Mouse (Mus musculus) spleen, postnatal 14 days (tissue): ENCODE measurements around the gene Gdf1.

Source experiments
- DNase-seq, 2 experiments: peaks; one replicate each; pipeline ENCODE4 v3.0.0; 2021 to 2022; ENCODE audit warnings: low spot score in 2 of 2

Gene Gdf1

DNA sequence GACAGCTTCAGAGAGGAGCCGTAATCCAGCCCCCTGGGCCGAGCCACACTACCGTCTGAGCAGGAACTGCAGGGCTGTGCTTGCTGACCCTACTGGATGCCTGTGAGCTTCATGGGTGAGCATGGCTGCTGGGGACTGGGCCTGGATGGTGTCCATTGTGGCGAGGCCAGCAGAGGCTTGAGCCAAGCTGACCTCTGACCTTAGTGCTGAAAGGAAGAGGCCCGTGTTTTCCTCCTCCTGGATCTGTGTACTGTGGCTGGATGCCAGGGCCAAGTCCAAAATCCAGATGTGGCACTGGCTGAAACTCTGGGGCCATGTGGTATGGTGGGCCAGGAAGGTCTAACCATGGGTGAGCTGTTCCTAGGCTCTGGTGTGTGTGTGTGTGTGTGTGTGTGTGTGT is 34.4 kb downstream of the Gdf1 start:
- no peak for DNase-seq

DNA sequence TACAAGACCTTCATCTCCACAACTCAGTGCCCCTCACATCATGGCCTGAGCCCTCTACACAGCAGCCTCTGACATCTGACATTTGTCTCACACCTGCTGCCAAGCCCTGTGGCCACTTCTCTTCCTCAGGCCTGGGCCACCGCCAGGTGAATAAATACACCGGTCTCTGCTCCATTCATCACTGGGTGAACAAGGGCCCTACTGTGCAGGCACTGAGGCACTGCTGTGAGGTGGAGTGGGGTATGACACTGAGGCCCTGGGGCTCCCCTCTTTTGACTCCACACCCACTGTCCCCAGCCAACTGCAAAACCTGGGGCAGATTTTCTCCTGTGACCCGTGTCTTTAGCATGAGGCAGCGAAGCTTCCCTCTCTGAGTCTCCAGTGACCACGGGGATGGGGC is 37.0 kb downstream of the Gdf1 start:
- no peak for DNase-seq

DNA sequence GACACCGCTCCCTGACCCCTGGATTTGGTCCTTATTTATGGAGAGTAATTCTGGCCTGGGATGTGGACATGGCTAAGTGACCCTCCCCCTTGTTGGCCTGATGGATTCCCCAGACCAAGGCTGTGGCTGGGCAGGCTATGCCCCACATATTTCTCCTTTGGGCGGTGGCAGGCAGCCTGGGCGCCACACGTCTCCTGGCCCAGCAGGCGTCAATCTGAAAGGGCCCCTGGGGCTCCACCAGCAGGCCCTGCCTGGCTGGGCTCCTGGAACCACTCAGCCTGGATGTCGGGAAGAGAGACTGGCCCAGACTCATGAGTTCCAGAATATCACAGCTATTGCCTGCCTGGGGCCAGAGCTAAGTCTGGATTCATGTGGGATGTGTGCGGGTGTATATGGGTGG is 40.9 kb downstream of the Gdf1 start:
- no peak for DNase-seq

DNA sequence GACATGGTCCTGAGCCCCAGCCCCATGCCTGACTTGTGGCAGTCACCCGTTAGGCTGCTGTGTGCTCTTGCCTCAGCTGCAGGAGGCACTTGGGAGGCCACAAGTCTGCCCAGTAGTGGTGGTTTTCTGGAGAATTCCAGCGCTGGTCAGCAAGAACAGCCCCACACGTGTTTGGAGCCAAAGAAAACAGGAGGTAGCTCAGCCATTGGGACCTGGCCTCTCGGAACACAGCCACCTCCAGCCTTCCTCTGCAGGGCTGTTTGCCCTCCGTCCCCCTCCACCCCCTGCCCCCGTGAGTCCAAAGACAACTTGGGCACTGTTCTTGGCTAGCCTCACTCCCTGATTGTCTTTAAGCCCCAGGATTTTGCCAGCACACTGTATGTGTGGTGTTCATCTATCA is 42.3 kb downstream of the Gdf1 start:
- DNase-seq: no peak

DNA sequence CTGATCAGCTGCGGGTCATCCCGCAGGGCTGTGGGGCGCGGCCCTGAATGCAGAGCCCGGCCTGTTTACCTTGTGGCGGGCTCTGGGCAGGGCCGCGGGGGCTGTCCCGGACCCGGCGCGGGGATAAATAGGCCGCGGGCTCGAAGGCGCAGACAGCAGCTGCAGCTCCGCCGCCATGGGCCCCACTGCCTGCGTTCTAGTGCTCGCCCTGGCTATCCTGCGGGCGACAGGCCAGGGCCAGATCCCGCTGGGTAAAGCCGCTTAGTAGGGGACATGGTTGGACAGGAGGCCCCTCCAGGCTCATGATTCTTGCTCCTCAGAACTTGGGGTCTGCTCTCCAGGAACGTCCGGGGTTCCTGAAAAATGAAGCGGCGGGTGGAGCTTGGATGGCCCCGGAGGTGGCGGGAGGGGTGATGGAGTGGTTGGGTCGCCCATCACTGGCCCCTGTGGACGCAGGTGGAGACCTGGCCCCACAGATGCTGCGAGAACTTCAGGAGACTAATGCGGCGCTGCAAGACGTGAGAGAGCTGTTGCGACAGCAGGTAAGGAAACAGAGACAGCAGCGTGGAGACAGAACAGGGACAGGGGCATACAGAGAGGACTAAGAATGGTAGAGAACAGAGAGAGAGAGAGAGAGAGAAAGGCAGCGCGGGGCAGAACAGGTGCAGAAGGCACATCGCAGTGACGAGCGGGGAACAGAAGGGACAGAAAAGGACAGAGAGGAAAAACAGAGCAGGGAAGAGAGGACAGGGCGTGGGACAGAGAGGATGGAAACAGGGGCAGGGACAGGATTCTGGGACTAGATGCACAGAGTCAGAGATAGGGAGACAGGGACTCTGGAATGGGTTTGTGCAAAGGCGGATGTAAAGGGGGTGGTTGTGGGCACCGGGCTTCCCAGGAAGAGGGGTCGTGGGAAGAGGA is 44.0 kb downstream of the Gdf1 start, which contains the start of gene Comp:
Gene Comp (plus strand): TSS at position 162 of the 921 bp plus-strand sequence.
- no peak for DNase-seq

DNA sequence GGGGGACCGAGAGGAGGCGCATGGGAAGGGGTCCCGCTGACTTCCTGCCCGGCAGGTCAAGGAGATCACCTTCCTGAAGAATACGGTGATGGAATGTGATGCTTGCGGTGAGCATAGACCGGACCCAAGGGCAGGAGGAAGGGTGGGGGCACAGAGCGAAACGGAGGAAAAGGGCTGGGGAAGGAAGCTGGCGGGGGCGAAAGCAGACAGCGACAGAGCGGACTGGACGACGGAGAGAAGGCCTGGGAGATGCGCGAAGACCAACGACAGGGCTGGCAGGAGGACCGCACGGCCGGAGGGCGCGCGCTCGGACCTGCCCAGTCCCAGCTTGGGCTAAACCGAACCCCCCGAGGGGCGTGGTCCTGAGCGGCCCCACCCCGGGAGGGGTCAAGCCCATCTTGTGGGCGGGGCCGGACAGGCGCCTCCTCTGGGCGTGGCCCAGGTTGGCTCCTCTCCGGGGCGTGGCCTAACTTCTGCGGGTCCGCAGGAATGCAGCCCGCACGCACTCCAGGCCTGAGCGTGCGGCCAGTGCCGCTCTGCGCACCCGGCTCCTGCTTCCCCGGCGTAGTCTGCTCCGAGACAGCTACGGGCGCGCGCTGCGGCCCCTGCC is 44.8 kb downstream of the Gdf1 start:
- DNase-seq: peak; percentile 49 to 58

DNA sequence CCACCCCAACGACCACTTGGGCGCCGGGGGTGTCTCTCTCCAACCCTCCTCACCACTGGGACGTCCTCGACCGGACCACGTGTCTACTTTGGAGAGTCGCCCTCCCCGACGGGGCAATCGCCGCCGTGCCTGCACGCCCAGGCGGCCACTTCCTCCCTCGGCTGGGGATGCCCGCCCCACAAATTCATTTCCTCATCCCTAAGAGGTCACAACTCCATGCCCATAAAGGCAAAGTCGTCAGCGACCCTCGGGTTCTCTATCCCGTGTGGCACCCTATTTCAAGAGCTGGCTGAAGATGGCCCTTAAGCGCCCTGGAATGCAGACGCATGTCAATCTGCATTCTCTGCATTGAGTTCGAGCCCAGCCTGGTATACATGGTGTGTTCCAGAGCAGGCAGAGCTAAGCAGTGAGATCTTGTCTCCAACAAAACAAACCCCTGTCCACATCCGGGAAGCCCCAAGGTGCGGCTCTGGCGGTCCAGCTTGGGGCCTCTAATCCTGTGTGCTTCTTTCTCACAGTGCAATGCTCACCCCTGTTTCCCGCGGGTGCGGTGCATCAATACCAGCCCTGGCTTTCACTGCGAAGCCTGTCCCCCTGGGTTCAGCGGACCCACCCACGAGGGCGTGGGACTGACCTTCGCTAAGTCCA is 45.7 kb downstream of the Gdf1 start:
- DNase-seq: no peak

DNA sequence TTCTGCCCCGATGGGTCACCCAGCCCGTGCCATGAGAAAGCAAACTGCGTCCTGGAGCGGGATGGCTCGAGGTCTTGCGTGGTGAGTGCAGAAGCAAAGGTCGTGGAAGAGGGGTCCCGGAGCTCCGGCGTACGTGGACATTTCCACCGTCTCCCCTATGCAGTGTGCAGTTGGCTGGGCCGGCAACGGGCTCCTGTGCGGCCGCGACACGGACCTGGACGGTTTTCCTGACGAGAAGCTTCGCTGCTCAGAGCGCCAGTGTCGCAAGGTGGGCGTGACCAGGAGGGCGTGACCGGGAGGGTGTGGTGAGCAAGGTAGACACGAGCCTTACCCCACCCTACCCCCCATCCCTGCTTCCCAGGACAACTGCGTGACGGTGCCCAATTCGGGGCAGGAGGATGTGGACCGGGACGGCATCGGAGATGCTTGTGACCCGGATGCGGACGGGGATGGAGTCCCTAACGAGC is 46.7 kb downstream of the Gdf1 start:
- DNase-seq: no peak

DNA sequence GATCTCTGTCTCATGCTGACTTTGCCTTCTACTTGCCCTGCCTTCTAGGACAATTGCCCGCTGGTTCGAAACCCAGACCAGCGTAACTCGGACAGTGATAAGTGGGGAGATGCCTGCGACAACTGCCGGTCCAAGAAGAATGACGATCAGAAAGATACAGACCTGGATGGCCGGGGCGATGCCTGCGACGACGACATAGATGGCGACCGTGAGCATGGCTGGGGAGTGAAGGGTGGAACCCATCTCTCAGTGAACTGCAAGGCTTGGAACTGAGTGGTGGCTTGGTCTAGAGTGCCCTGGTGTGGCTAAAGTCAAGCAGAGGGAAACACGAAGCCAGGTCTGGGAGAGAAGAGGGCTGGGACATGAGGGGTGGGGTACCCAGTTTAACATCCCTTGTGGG is 47.4 kb downstream of the Gdf1 start:
- no peak for DNase-seq

DNA sequence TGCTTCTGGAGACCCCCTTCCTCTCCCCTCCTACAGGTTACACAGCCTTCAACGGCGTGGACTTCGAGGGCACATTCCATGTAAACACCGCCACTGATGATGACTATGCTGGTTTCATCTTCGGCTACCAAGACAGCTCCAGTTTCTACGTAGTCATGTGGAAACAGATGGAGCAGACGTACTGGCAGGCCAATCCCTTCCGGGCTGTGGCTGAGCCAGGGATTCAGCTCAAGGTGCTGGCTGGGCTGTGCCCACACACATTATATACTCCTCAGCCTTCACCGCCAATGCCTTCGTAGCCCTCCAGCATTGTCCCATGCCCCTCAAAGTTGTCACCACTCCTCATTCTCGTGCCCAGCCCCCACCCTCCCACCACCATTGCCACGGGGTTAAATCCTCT is 50.5 kb downstream of the Gdf1 start:
- no peak for DNase-seq
